Mouse (Mus musculus): ENCODE measurements at regions not wholly inside any gene's neighbourhood (a gene's known extent, or its start where the extent isn't known, plus 50 kb on each side); places are given as distances from the start of the nearest gene placed in this dataset.

DNA sequence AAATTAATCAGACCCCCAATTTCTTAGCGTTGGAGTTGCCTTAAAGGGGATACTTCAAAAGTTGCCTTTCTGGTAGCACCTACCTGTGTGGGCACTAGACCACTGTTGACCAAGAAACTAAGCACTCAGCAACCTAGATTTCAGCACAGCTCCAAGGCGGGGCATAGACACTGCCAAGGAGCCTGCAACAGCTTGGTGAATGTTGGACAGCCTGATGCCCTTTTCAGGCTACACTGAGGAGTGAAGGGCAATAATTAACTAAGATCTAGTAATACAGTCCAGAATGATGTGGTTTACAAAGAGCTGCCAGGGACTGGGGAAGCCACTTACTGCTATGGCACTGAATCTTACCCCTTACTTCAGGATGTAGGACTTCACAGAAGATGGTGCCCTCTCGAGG lies 304.9 kb downstream of the Satb1 start:
- no peak for TF ChIP-seq CTCF (IDR thresholded peaks at IDR 0.05)
- no peak for DNase-seq (ENCODE audit: low read depth, low spot score)
- ChIA-PET CTCF (no interaction called here), POLR2A (no interaction called here)
- in situ Hi-C loops (cut with MboI; ENCODE audit: low pct_unique_long_range_greater_than_20kb): no loop called here
- no peak for ATAC-seq
- H3K27me3 ChIP-seq: peaks cover 4% of the 10 kb centered on the region

DNA sequence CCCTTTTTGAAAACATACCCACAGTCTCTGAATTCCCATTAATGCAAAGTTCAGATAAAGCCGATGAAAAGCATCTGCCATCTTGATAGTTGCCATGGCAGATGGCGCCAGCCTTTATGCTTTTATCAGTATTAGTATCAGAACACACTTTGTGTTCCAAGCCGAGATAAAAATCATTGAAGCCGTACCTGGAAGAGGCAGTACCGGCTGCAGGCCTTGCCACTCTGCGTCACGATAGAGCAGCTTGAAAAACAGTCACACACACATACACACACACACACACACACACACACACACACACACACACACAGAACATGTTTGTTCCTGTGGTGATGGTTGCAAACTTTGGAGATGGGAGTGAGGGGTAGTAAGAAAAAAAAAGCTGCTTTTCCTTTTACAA lies 306.2 kb downstream of the Satb1 start:
- DNase-seq (ENCODE audit: low read depth, low spot score) (no peak), ATAC-seq (no peak)
- no peak for TF ChIP-seq CTCF (IDR thresholded peaks at IDR 0.05)
- ChIA-PET POLR2A (no interaction called here), CTCF (no interaction called here)
- in situ Hi-C loops (cut with MboI; ENCODE audit: low pct_unique_long_range_greater_than_20kb): no loop called here
- peaks cover 4% of the 10 kb centered on the region for H3K27me3 ChIP-seq

DNA sequence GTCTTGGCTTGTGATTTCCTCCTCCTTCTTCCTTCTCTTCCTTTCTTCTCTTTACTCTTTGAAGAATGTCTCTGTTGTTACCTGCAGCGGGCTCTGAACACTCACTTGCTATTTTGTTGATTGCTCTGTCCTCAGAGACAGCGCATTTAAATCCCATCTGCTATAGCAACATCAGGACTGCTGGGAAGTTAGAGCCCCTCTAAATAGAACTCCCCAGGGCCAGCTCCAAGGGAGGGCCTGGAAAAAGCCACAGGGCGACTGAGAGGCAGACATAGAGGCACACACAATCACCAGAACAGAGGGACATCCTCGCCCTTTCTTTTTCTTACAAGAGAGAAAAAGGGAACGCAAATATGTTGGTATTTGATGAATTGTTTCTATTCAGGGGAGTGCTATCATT lies 306.6 kb downstream of the Satb1 start:
- CTCF ChIA-PET: no interaction called here
- no peak for DNase-seq (ENCODE audit: low read depth, low spot score)
- in situ Hi-C loops (cut with MboI; ENCODE audit: low pct_unique_long_range_greater_than_20kb): no loop called here

DNA sequence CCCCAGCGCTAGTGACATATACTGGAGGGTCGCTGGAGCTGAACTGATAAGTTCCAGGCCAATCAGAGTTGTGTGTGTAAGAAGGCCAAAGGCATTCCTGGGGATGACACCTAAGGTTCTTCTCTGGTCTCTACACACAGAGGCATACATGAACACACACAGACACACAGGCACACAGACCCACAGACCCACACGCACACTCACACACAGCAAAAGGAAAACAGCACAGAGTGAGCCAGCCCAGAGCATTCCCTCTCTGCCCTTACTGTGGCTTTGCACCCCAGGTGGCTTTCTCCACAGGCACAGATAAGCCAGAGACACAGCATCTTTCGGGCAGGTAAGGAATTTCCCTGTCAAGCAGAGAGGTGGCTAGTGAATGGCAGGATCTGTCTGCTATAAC lies 307.1 kb downstream of the Satb1 start:
- in situ Hi-C loops (cut with MboI; ENCODE audit: low pct_unique_long_range_greater_than_20kb): no loop called here
- H3K27me3 ChIP-seq: peaks cover 4% of the 10 kb centered on the region
- DNase-seq (ENCODE audit: low read depth, low spot score): no peak
- TF ChIP-seq CTCF (IDR thresholded peaks at IDR 0.05): no peak
- POLR2A ChIA-PET: no interaction called here
- CTCF ChIA-PET: no interaction called here
- no peak for ATAC-seq

More for the DNA sequence above, 306.6 kb downstream of the Satb1 start:
- H3K27me3 ChIP-seq: peaks cover 4% of the 10 kb centered on the region
- TF ChIP-seq CTCF (IDR thresholded peaks at IDR 0.05): no peak
- POLR2A ChIA-PET: no interaction called here
- no peak for ATAC-seq

DNA sequence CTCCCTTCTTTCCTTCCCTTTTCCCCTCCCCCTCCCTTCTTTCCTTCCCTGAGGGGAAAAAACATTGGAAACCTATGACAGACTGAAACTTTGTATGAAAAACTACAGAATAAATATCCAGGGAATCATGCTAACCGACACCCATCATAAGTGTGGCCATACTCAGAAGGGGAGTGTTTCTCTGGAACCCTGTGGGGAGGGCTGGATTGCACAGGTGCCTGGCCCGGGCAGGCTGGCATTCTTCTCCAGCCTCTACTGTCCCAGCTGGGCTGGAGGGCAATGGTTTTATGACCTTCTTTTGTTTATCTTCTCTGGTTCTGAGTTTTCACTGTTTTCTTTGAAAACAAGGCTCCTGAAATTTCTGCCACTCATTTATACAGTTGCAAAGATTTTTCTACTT lies 307.9 kb downstream of the Satb1 start:
- in situ Hi-C loops (cut with MboI; ENCODE audit: low pct_unique_long_range_greater_than_20kb): no loop called here
- no peak for ATAC-seq

DNA sequence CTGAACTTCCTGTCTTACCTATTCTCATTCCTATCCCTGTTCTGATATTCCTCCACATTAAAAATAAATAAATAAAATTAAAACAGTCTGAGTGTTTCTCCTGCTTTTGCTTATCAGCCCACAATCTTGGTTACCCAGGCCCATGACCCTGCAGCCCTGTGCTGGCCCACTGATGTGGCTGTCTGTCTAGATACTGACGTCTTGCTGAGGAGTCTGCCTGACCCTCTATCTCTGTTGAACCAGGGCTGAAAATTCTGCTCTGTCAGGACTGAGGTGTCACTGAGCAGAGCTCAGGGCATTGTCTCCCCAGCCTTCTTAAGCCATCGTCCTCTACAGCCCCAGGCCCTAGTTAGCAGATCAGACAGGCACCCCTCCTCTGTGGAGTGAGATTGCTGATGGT lies 321.2 kb downstream of the Satb1 start:
- in situ Hi-C loops (cut with MboI; ENCODE audit: low pct_unique_long_range_greater_than_20kb): no loop called here
- CTCF ChIA-PET: no interaction called here
- TF ChIP-seq CTCF (IDR thresholded peaks at IDR 0.05): no peak
- POLR2A ChIA-PET: no interaction called here
- DNase-seq (ENCODE audit: low read depth, low spot score) (no peak), ATAC-seq (no peak)
- H3K27me3 ChIP-seq: no peaks in the 10 kb centered on the region

More for the DNA sequence above, 307.9 kb downstream of the Satb1 start:
- TF ChIP-seq CTCF (IDR thresholded peaks at IDR 0.05): no peak
- DNase-seq (ENCODE audit: low read depth, low spot score): no peak
- CTCF ChIA-PET: no interaction called here
- POLR2A ChIA-PET: no interaction called here
- peaks cover 4% of the 10 kb centered on the region for H3K27me3 ChIP-seq

DNA sequence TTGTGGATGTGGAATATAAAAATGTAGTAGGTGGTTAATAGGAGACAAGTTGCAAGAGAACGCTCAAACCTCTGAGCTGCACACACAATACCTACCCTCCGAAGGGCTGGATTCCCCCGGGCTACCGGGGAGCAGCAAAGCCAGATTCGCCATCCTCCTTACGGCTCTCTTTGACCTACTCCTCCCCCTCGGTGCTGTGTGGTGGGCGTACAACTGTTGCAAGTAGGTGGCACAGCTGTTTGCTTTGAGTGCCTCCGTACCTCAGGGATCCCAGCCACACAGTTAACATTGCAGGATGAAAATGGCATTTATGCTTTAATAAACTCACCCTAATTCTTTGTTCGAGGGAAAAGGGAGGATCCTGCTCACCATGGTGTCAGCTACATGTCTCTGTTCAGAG lies 321.6 kb upstream of the Tbc1d5 start:
- CTCF ChIA-PET: no interaction called here
- no peak for DNase-seq (ENCODE audit: low read depth, low spot score)
- TF ChIP-seq CTCF (IDR thresholded peaks at IDR 0.05): no peak
- no peak for ATAC-seq
- in situ Hi-C loops (cut with MboI; ENCODE audit: low pct_unique_long_range_greater_than_20kb): no loop called here
- POLR2A ChIA-PET: no interaction called here
- H3K27me3 ChIP-seq: no peaks in the 10 kb centered on the region

DNA sequence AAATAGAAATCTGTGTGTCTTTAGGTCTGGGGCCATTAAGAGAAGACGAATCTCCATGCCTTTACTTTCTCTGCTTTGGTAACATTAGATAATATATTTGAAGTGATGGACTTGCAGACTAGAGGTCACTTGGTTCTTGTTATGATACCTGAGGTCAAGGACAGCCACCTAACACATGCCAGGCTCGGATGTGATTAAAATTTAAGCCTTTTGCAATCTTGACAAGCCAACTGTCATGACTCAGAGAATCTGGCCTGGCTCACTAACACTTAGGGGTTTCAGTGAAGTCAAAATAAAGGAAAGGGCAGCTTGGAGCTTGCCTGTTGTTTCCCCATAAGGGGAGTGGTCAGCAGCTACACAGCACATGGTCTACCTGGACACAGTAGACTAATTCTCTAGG lies 320.4 kb upstream of the Tbc1d5 start:
- no peaks in the 10 kb centered on the region for H3K27me3 ChIP-seq
- DNase-seq (ENCODE audit: low read depth, low spot score) (no peak), ATAC-seq (no peak)
- CTCF ChIA-PET: no interaction called here
- POLR2A ChIA-PET: no interaction called here
- in situ Hi-C loops (cut with MboI; ENCODE audit: low pct_unique_long_range_greater_than_20kb): no loop called here
- no peak for TF ChIP-seq CTCF (IDR thresholded peaks at IDR 0.05)

DNA sequence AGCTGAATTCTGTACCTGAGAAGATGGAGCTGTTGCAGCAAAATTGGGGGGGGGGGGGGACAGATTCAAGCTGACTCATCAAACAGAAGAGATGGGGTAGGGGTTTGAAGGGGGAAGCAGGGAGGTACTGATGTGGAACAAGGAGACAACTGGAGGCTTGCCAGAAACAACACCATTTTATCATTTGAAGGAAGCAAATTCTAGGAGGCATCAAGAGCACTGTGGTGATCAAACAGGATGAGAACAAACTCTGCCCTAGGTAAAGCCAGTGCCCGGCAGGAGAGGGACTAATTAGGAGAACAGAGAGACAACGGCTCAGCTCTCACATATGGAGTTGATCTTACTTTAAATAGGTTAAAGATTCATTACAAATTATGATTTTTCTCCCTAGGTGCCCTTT lies 315.9 kb upstream of the Tbc1d5 start:
- TF ChIP-seq CTCF (IDR thresholded peaks at IDR 0.05): no peak
- ChIA-PET CTCF (no interaction called here), POLR2A (no interaction called here)
- no peaks in the 10 kb centered on the region for H3K27me3 ChIP-seq
- ATAC-seq (no peak), DNase-seq (ENCODE audit: low read depth, low spot score) (no peak)
- in situ Hi-C loops (cut with MboI; ENCODE audit: low pct_unique_long_range_greater_than_20kb): no loop called here

DNA sequence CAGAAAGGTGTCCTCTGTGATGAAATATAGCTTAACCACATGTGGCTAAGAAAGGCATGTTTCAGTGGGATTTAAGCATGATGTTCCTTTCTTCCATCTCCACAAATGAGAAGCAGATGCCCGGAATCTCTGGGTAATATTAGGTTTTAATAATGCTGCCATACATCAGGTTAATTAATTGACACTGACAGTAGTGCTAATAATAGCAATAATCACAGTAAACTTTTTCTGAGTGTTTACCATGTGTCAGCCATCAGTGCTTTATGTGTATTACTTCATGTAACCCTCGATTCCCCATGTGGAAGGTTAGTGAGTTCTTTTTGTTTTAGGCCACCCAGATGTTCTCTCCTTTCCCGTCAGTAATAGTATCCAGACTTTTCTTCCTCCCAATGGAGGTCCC lies 310.2 kb upstream of the Tbc1d5 start:
- in situ Hi-C loops (cut with MboI; ENCODE audit: low pct_unique_long_range_greater_than_20kb): no loop called here
- no peak for DNase-seq (ENCODE audit: low read depth, low spot score)
- ChIA-PET POLR2A (no interaction called here), CTCF (no interaction called here)
- no peaks in the 10 kb centered on the region for H3K27me3 ChIP-seq
- no peak for TF ChIP-seq CTCF (IDR thresholded peaks at IDR 0.05)
- ATAC-seq: no peak

DNA sequence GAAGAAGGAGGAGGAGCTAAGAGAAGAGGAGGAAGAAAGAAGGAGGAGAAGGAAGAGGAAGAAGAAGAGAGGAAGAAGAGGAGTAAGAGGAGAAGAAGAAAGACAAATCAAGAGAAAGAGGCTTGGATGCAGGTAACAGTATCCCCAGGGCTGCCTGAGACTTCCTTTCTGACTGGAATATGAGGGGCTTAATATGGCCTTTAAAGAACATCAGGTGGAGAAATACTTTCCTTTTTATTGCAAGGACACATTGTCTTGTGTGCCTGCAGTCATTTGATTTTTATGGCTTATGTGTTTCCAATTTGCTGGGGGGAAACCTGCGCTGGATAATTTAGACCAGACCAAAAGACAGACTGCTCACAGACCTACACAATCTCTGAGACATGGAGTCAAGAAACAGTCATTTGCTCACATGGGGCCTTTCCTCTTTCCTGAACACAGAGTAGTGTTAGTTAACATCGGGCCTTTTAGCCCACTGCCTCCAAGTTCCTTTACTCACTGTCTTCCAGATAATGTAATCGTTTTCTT lies 308.8 kb upstream of the Tbc1d5 start:
- POLR2A ChIA-PET: no interaction called here
- in situ Hi-C loops (cut with MboI; ENCODE audit: low pct_unique_long_range_greater_than_20kb): no loop called here
- ATAC-seq (no peak), DNase-seq (ENCODE audit: low read depth, low spot score) (no peak)
- CTCF ChIA-PET: no interaction called here
- TF ChIP-seq CTCF (IDR thresholded peaks at IDR 0.05): no peak
- H3K27me3 ChIP-seq: no peaks in the 10 kb centered on the region

DNA sequence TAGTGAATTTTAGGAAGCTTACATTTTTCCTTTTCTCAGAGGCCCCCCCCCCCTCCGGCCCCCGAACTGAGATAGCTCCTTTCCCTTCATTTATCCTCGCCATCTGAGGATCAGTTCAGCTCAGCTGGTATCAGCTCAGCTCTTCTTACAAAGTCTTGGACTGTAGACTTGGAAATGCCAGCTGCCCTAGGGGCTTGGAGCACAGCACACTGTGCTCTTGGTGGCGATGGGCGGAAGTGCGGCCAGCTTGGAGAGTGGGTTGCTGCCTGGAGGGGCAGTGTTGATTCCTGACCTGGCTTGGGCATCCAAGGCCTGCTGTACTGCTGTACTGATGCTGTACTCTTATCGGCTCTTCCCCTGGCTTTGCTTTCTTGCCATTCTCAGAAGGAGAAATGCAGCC lies 298.7 kb upstream of the Tbc1d5 start:
- in situ Hi-C loops (cut with MboI; ENCODE audit: low pct_unique_long_range_greater_than_20kb): no loop called here
- ChIA-PET POLR2A (no interaction called here), CTCF (no interaction called here)
- no peak for ATAC-seq
- TF ChIP-seq CTCF (IDR thresholded peaks at IDR 0.05): no peak
- no peaks in the 10 kb centered on the region for H3K27me3 ChIP-seq
- no peak for DNase-seq (ENCODE audit: low read depth, low spot score)

DNA sequence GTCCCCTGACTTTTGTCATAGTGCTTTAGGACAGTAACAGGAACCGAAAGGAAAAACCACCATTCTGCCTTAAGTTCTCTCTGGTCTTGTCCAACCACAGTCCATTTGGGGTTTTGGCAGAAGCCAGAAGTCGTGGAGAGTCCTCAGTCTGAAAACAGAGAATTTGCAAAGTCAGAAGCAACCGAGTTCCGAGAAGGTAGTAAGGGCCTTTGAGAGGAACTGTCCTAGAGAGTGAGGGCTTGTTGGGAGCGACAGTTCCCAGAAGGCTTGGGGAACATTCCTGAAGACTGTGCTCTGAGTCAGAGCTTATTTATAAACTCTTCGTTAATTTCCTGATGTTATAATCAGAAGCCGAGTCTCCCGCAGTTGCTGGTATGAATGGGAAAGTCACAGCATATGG lies 298.3 kb upstream of the Tbc1d5 start:
- POLR2A ChIA-PET: no interaction called here
- no peaks in the 10 kb centered on the region for H3K27me3 ChIP-seq
- in situ Hi-C loops (cut with MboI; ENCODE audit: low pct_unique_long_range_greater_than_20kb): no loop called here
- no peak for DNase-seq (ENCODE audit: low read depth, low spot score)
- ATAC-seq: no peak
- CTCF ChIA-PET: no interaction called here
- TF ChIP-seq CTCF (IDR thresholded peaks at IDR 0.05): no peak
